Mouse (Mus musculus): Measurements from ENCODE around the gene Tnks1bp1. TPM values are rescaled to one million over a fixed set of nuclear protein-coding genes. Genes with fewer than 3 reads are reported as not detected.

Tnks1bp1 gene
- polyA plus RNA-seq, 1 experiment from 2014 or later = 39.2 TPM

DNA sequence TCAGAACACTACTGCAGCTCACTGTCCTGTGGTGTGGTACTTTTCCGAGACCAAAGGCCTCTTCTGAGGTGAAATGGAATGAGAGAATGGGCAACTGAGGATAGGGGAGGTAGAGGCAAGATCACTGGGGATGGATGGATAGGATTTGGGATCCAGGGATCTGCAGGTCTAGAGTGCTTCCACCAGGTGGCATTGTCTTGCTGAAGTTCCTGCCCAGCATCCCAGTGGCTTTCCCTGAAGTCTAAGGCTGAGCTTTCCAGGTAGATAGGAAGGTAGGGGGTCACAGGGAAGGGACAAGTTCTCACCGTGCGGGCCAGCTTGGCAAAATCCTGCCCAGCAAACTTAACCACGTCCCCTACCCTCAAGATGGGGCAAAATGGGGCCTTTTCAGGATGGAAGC is 25.8 kb upstream of the Tnks1bp1 start:
- WGBS = 23% methylated on average over 4 of the region's 4 CpGs
- peaks cover 2% of the 10 kb centered on the region; the same call in 1 of the 2 replicates for H3K27me3 ChIP-seq
- no peaks in the 10 kb centered on the region for H3K36me3 ChIP-seq
- H3K9me3 ChIP-seq (replicated peaks) = no peaks in the 10 kb centered on the region
- H3K4me3 ChIP-seq (replicated peaks) = no peak overlapping the region
- H3K4me2 ChIP-seq = no peak overlapping the region
- 0 out of 2 replicates have a peak, but pooled peaks have one; percentile 29 for ATAC-seq (replicated peaks; ENCODE audit: low FRiP score)
- no peak overlapping the region for H3K27ac ChIP-seq
- no peak overlapping the region for H3K9ac ChIP-seq
- H3K4me1 ChIP-seq = no peaks in the 10 kb centered on the region

DNA sequence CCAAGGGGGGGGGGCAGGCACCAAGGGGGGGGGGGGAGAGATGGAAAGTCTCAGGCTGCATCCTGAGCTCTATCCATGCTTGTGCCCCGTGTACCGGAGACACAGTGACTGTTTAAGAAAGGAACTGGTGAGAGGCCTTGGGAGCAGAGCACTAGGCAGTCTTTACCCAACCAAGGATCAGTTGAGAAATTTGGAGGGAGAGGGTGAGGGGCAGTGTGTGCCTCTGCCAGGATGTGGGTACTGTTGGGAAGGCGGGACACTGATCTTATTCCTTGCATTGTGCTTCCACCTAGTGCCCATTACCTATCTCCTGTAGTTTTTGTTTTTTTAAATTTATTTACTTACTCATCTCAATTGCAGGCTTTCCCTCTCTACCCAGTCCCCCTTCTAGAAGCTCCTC is 21.6 kb upstream of the Tnks1bp1 start:
- H3K4me2 ChIP-seq = no peak overlapping the region
- peaks cover 2% of the 10 kb centered on the region; the same call in 1 of the 2 replicates for H3K27me3 ChIP-seq
- no peaks in the 10 kb centered on the region for H3K4me1 ChIP-seq
- WGBS = 80% methylated on average over 3 of the region's 3 CpGs
- no peaks in the 10 kb centered on the region for H3K36me3 ChIP-seq
- H3K9me3 ChIP-seq (replicated peaks) = no peaks in the 10 kb centered on the region
- no peak overlapping the region for H3K9ac ChIP-seq
- no peak overlapping the region for H3K27ac ChIP-seq
- H3K4me3 ChIP-seq (replicated peaks) = no peak overlapping the region
- no peak for ATAC-seq (replicated peaks; ENCODE audit: low FRiP score)

DNA sequence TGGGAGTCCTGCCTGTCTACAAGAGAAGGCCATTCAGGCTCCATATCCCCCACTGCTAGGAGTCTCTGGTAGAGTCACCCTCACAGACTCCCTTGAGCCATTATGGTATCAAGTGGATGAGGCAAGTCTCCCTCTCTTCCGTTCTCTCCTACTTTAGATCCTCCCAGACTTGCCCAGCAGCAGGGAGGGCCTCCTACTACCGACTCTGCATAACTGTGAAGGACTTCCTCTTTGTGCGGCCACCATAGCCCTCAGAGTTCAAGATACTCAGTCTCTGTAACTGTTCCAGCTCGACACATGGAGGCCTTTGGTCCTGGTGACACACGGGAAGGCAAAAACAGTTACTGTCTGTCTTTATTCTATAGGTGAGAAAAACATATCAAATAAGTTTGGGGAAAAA is 20.5 kb upstream of the Tnks1bp1 start:
- Histone ChIP-seq H3K4me3 (replicated peaks) (no peak overlapping the region), H3K27ac (no peak overlapping the region), H3K36me3 (no peaks in the 10 kb centered on the region), H3K4me1 (no peaks in the 10 kb centered on the region), H3K4me2 (no peak overlapping the region), H3K9me3 (replicated peaks) (no peaks in the 10 kb centered on the region), H3K27me3 (peaks cover 2% of the 10 kb centered on the region; the same call in 1 of the 2 replicates), H3K9ac (no peak overlapping the region)
- no peak for ATAC-seq (replicated peaks; ENCODE audit: low FRiP score)
- 74% methylated on average over 5 of the region's 5 CpGs for WGBS

- 25% methylated on average over 6 of the region's 6 CpGs for WGBS
- ATAC-seq (replicated peaks; ENCODE audit: low FRiP score) = no peak
- H3K36me3 ChIP-seq = no peaks in the 10 kb centered on the region
- H3K9me3 ChIP-seq (replicated peaks) = no peaks in the 10 kb centered on the region
- 0 out of 2 replicates have a peak, but pooled peaks cover 3% of the 10 kb centered on the region for H3K27me3 ChIP-seq
- H3K4me2 ChIP-seq = no peak overlapping the region
- H3K4me1 ChIP-seq = no peaks in the 10 kb centered on the region
- H3K4me3 ChIP-seq (replicated peaks) = no peak overlapping the region
- no peak overlapping the region for H3K9ac ChIP-seq
- no peak overlapping the region for H3K27ac ChIP-seq
These were observed 17.9 kb upstream of the Tnks1bp1 start for GRCm38 (mm10) chr2:85029897-85030296.

GRCm38 (mm10) chr2:85030989-85031388 is 16.8 kb upstream of the Tnks1bp1 start:
- H3K9ac ChIP-seq = no peak overlapping the region
- H3K4me2 ChIP-seq = no peak overlapping the region
- H3K4me1 ChIP-seq = no peaks in the 10 kb centered on the region
- no peaks in the 10 kb centered on the region for H3K9me3 ChIP-seq (replicated peaks)
- H3K27me3 ChIP-seq = 0 out of 2 replicates have a peak, but pooled peaks cover 3% of the 10 kb centered on the region
- H3K4me3 ChIP-seq (replicated peaks) = no peak overlapping the region
- H3K27ac ChIP-seq = no peak overlapping the region
- H3K36me3 ChIP-seq = no peaks in the 10 kb centered on the region
- ATAC-seq (replicated peaks; ENCODE audit: low FRiP score) = no peak
- WGBS = 56% methylated on average over 6 of the region's 6 CpGs

GRCm38 (mm10) chr2:85033121-85033520 is 14.7 kb upstream of the Tnks1bp1 start:
- Histone ChIP-seq H3K36me3 (no peaks in the 10 kb centered on the region), H3K9me3 (replicated peaks) (no peaks in the 10 kb centered on the region), H3K4me2 (no peak overlapping the region), H3K27ac (no peak overlapping the region), H3K9ac (no peak overlapping the region), H3K27me3 (0 out of 2 replicates have a peak, but pooled peaks cover 3% of the 10 kb centered on the region), H3K4me3 (replicated peaks) (no peak overlapping the region), H3K4me1 (peaks cover 7% of the 10 kb centered on the region)
- no peak for ATAC-seq (replicated peaks; ENCODE audit: low FRiP score)
- WGBS = 87% methylated on average over 2 of the region's 2 CpGs

DNA sequence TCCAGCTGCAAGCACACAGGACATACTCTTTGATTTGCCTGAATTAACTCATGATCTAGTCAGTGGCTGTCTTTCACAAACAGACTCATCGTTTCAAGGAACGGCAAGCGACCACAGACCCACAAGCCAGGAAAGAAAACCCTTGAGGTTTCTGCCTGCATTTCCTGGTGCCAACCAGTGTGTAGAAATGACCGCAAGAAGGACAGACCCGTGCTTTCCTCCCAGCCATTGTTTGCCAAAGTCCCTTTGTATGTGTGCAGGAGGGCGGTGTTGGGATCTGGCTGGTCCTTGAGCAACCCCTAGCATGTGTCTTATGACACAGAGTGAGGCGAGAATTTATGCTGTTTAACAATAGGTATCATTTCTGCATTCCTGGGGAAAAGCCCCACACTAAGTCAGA is 13.7 kb upstream of the Tnks1bp1 start:
- Histone ChIP-seq H3K4me2 (no peak overlapping the region), H3K27me3 (0 out of 2 replicates have a peak, but pooled peaks cover 3% of the 10 kb centered on the region), H3K4me3 (replicated peaks) (no peak overlapping the region), H3K27ac (no peak overlapping the region), H3K9ac (no peak overlapping the region), H3K4me1 (peaks cover 14% of the 10 kb centered on the region), H3K36me3 (peaks cover under 1% of the 10 kb centered on the region), H3K9me3 (replicated peaks) (no peaks in the 10 kb centered on the region)
- 84% methylated on average over 7 of the region's 7 CpGs for WGBS
- no peak for ATAC-seq (replicated peaks; ENCODE audit: low FRiP score)

- ATAC-seq (replicated peaks; ENCODE audit: low FRiP score) = peak; percentile 36
- H3K27ac ChIP-seq = peak overlapping the region; percentile 20; the same call in 1 of the 2 replicates
- 6% methylated on average over 11 of the region's 11 CpGs for WGBS
- peak overlapping the region; percentile 95 for H3K9ac ChIP-seq
- no peaks in the 10 kb centered on the region for H3K9me3 ChIP-seq (replicated peaks)
- peak overlapping the region; percentile 84 for H3K4me3 ChIP-seq (replicated peaks)
- H3K27me3 ChIP-seq = 0 out of 2 replicates have a peak, but pooled peaks cover 3% of the 10 kb centered on the region
- H3K4me2 ChIP-seq = peak overlapping the region; percentile 72
- H3K36me3 ChIP-seq = peaks cover 25% of the 10 kb centered on the region
- peaks cover 14% of the 10 kb centered on the region for H3K4me1 ChIP-seq
These were observed 11.2 kb upstream of the Tnks1bp1 start for GRCm38 (mm10) chr2:85036507-85037046.

DNA sequence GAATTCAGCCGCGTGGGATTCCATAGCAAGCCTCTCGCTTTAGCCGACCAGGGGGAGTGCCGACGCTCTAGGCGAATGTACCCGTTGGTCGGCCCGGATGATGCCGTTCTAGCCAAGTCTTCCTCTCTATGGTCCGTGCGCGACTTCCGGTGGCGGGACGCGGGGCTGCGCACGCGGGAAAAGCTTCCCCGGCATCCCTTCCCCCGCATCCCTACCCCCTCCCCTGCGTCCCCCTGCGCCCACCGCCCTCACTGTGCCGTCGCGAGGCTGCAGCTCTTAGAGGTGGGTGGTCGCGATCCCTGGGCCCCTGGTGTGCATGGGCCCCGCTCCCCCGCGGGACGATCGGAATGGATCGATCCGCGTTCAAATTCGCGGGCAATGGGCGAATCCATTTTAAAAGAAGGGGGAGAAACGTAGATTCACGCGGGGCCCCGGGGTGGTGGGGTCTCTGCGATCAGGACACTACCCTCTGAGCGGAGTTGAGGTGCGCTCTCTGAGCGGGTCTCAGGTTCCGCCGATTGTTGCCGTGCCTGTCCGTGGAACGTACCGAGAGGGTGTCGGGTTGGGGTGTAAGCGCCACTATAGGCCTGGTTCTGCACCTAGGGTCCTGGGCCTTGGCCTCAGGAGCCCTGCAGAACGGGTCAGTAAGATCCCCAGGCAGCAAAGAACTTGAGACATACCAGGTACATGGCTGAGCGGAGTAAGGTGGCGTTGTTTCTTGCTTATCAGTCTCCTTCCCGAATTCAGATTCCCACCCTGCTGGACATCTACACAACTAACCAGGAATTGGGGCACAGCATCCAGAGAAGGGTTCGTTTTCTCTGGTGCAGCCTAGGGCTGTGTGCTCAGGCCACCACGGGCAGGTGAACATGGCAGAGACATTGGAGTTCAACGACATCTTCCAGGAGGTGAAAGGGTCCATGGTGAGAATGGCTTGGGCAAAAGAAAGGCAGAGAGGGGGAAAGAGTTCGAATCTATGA is 10.5 kb upstream of the Tnks1bp1 start, which contains the start of the genes Ssrp1 and P2rx3:
Gene Ssrp1, plus strand, starts transcription at position 188 of the 980 bp plus-strand sequence.
Gene P2rx3, minus strand, starts transcription at position 416 of the 980 bp plus-strand sequence.
- H3K4me2 ChIP-seq = peak within 1 kb of the TSS; percentile 72
- no peaks in the 10 kb centered on the region for H3K9me3 ChIP-seq (replicated peaks)
- H3K27me3 ChIP-seq = 0 out of 2 replicates have a peak, but pooled peaks cover 3% of the 10 kb centered on the region
- H3K27ac ChIP-seq = peak within 1 kb of the TSS; percentile 84
- peak within 1 kb of the TSS; percentile 95 for H3K9ac ChIP-seq
- peaks cover 32% of the 10 kb centered on the region for H3K36me3 ChIP-seq
- WGBS = under 1% methylated on average over 66 of the region's 66 CpGs
- H3K4me1 ChIP-seq = peaks cover 14% of the 10 kb centered on the region
- H3K4me3 ChIP-seq (replicated peaks) = peak within 1 kb of the TSS; percentile 84
- peak; percentile 96 for ATAC-seq (replicated peaks; ENCODE audit: low FRiP score)

- no peak for ATAC-seq (replicated peaks; ENCODE audit: low FRiP score)
These were observed 9.5 kb upstream of the Tnks1bp1 start for GRCm38 (mm10) chr2:85038336-85038735.

DNA sequence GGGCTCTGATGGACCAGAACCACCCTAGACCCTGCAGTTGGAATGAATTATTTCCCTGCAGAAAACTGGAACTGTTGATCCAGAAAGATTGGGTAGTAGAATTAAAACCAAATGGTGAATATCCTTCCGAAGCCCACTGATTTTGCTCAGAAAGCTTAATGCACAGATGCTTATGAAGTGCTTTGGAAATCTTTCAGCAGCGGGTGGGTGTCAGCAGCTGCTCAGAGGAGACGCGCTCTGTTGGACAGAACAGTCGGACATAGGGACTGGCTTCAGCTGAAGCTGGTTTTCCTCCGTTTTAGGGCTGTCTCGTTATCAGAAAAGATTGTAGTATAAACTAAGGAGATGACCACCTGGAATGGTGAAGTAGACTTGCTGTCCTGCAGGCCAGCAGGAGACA is 4.2 kb upstream of the Tnks1bp1 start:
- no peak for ATAC-seq (replicated peaks; ENCODE audit: low FRiP score)
- no peaks in the 10 kb centered on the region for H3K9me3 ChIP-seq (replicated peaks)
- 87% methylated on average over 7 of the region's 7 CpGs for WGBS

More at GRCm38 (mm10) chr2:85038336-85038735, 9.5 kb upstream of the Tnks1bp1 start:
- Histone ChIP-seq H3K4me3 (replicated peaks) (peak overlapping the region; percentile 84), H3K27me3 (no peaks in the 10 kb centered on the region), H3K4me2 (peak overlapping the region; percentile 72), H3K9me3 (replicated peaks) (no peaks in the 10 kb centered on the region), H3K36me3 (peaks cover 42% of the 10 kb centered on the region), H3K27ac (no peak overlapping the region), H3K9ac (peak overlapping the region; percentile 95; the same call in 1 of the 2 replicates), H3K4me1 (peaks cover 14% of the 10 kb centered on the region)
- 73% methylated on average over 13 of the region's 13 CpGs for WGBS

GRCm38 (mm10) chr2:85046222-85046621 is 1.6 kb upstream of the Tnks1bp1 start:
- H3K36me3 ChIP-seq = peaks cover 58% of the 10 kb centered on the region
- no peak overlapping the region for H3K9ac ChIP-seq
- H3K27me3 ChIP-seq = no peaks in the 10 kb centered on the region
- H3K27ac ChIP-seq = no peak overlapping the region
- ATAC-seq (replicated peaks; ENCODE audit: low FRiP score) = no peak
- WGBS = 83% methylated on average over 8 of the region's 8 CpGs
- H3K4me3 ChIP-seq (replicated peaks) = no peak overlapping the region
- H3K9me3 ChIP-seq (replicated peaks) = no peaks in the 10 kb centered on the region
- no peak overlapping the region for H3K4me2 ChIP-seq
- H3K4me1 ChIP-seq = peaks cover 41% of the 10 kb centered on the region

More for the DNA sequence above, 4.2 kb upstream of the Tnks1bp1 start:
- H3K27ac ChIP-seq = no peak overlapping the region
- peaks cover 17% of the 10 kb centered on the region for H3K4me1 ChIP-seq
- no peak overlapping the region for H3K4me3 ChIP-seq (replicated peaks)
- peaks cover 79% of the 10 kb centered on the region for H3K36me3 ChIP-seq
- H3K9ac ChIP-seq = no peak overlapping the region
- no peak overlapping the region for H3K4me2 ChIP-seq
- H3K27me3 ChIP-seq = no peaks in the 10 kb centered on the region

Measured in kidney, embryonic 15.5 days (tissue).